ENCODE assay signal across 18 mouse cellular contexts in the genomic region with DNA sequence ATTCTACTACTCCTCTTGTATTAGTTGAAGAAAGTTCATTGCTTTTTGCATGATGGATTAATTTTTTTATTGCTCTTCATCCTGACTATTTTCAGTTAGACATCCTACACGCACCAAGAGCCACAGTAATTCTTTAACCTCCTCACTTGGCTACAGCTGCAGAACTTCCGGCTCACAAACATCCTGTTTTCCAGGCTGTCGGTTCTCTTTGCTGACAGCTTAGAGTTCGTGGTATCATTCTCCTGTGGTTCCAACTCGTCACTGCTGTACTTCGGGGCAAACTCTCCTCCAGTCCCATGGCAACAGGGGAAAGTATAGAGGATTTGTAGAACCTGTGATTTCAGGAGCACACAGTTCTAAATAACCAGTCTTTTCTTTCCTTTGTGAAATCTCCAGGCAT. TPM values are rescaled to one million over a fixed set of nuclear protein-coding genes. Genes with fewer than 3 reads are reported as not detected.
DNase-seq lines count a peak whose midpoint lies in the region; ATAC-seq and TF ChIP-seq lines count a peak whose summit lies in the region.
"Had no signal": no experiment of that assay in that cellular context is flagged by ENCODE, and none has a peak within 500 bp of the region (broad histone marks: within the 10 kb centered on the region; RNA-seq: fewer than 3 reads in every experiment).

No protein-coding gene starts in this region.

- ATAC-seq in lung, embryonic 14.5 days (ENCODE audit: insufficient read depth): no peak
- ATAC-seq in kidney, postnatal 0 days (replicated peaks; ENCODE audit: low FRiP score, low read depth): no peak
- ATAC-seq: forebrain, embryonic 15.5 days had no signal

- H3K36me3 ChIP-seq in lung, embryonic 14.5 days (ENCODE audit: insufficient read depth): no peaks in the 10 kb centered on the region
- no peaks in the 10 kb centered on the region for H3K36me3 ChIP-seq in kidney, postnatal 0 days (ENCODE audit: insufficient read depth, low read length)
- H3K36me3 ChIP-seq in forebrain, embryonic 10.5 days (replicated peaks): no peaks in the 10 kb centered on the region
- H3K36me3 ChIP-seq: embryonic facial prominence, embryonic 12.5 days; forebrain, embryonic 15.5 days; hindbrain, embryonic 13.5 days; neural tube, embryonic 15.5 days had no signal

- H3K9ac ChIP-seq in lung, embryonic 14.5 days: no peak overlapping the region
- no peak overlapping the region for H3K9ac ChIP-seq in kidney, postnatal 0 days (ENCODE audit: low read depth, low read length)
- H3K9ac ChIP-seq: embryonic facial prominence, embryonic 12.5 days; forebrain, embryonic 15.5 days; hindbrain, embryonic 13.5 days; neural tube, embryonic 15.5 days had no signal

- no peaks in the 10 kb centered on the region for H3K4me1 ChIP-seq in lung, embryonic 14.5 days (ENCODE audit: insufficient read depth)
- H3K4me1 ChIP-seq in lung, adult 2 months (ENCODE audit: control insufficient read depth, insufficient read depth, low read length): 0 out of 2 replicates have a peak, but pooled peaks cover 3% of the 10 kb centered on the region
- H3K4me1 ChIP-seq in kidney, postnatal 0 days (replicated peaks; ENCODE audit: insufficient read depth, low read length): no peaks in the 10 kb centered on the region
- H3K4me1 ChIP-seq in forebrain, embryonic 10.5 days: peaks cover 3% of the 10 kb centered on the region
- H3K4me1 ChIP-seq: embryonic facial prominence, embryonic 12.5 days; hindbrain, embryonic 13.5 days; neural tube, embryonic 15.5 days had no signal

- H3K9me3 ChIP-seq in lung, embryonic 14.5 days (ENCODE audit: low read depth, low read length): no peaks in the 10 kb centered on the region
- no peaks in the 10 kb centered on the region for H3K9me3 ChIP-seq in kidney, postnatal 0 days (replicated peaks; ENCODE audit: low read length)
- H3K9me3 ChIP-seq in forebrain, embryonic 10.5 days: no peaks in the 10 kb centered on the region
- H3K9me3 ChIP-seq: embryonic facial prominence, embryonic 12.5 days; forebrain, embryonic 15.5 days; hindbrain, embryonic 13.5 days; neural tube, embryonic 15.5 days had no signal

- H3K27me3 ChIP-seq in lung, embryonic 14.5 days (ENCODE audit: insufficient read depth, low read length): no peaks in the 10 kb centered on the region
- H3K27me3 ChIP-seq in kidney, postnatal 0 days (ENCODE audit: insufficient read depth, low read length): no peaks in the 10 kb centered on the region
- no peaks in the 10 kb centered on the region for H3K27me3 ChIP-seq in forebrain, embryonic 10.5 days (ENCODE audit: poor library complexity, severe bottlenecking)
- H3K27me3 ChIP-seq: embryonic facial prominence, embryonic 12.5 days; forebrain, embryonic 15.5 days; hindbrain, embryonic 13.5 days; neural tube, embryonic 15.5 days had no signal

- no peak overlapping the region for H3K4me2 ChIP-seq in lung, embryonic 14.5 days
- no peak overlapping the region for H3K4me2 ChIP-seq in kidney, postnatal 0 days (ENCODE audit: low read length)
- H3K4me2 ChIP-seq: embryonic facial prominence, embryonic 12.5 days; forebrain, embryonic 15.5 days; hindbrain, embryonic 13.5 days; neural tube, embryonic 15.5 days had no signal

- WGBS in lung, embryonic 14.5 days: 27% methylated on average over 6 of the region's 6 CpGs
- 29% methylated on average over 6 of the region's 6 CpGs for WGBS in lung, adult 2 months
- 9% methylated on average over 6 of the region's 6 CpGs for WGBS in kidney, postnatal 0 days
- WGBS in forebrain, embryonic 10.5 days: 63% methylated on average over 6 of the region's 6 CpGs

- TF ChIP-seq CTCF in lung, embryonic 14.5 days (IDR thresholded peaks at IDR 0.05; ENCODE audit: low read depth): no peak
- no peak for TF ChIP-seq CTCF in lung, adult 2 months (IDR thresholded peaks at IDR 0.05; ENCODE audit: insufficient read depth, low read length)
- no peak for TF ChIP-seq CTCF in kidney, postnatal 0 days (IDR thresholded peaks at IDR 0.05; ENCODE audit: low read depth)

- DNase-seq in lung, embryonic 14.5 days: peak; percentile 62
- DNase-seq in lung, adult 2 months: no peak
- peak; percentile 68 for DNase-seq in kidney, postnatal 0 days (ENCODE audit: low spot score)
- DNase-seq in lung, postnatal 36 days: peak; percentile 16
- DNase-seq in thymus, postnatal 4 days: peak; percentile 20
- no peak for DNase-seq in forebrain, embryonic 10.5 days (ENCODE audit: extremely low spot score, low spot score)
- DNase-seq in testis, postnatal 10 days (ENCODE audit: low spot score): no peak
- DNase-seq: adrenal gland, adult 8-10 months; cerebellum, adult 9-11 months; gastrocnemius, postnatal 14 days; right cerebral cortex, adult 18-20 months had no signal

- no peak for TF ChIP-seq POLR2A in lung, adult 2 months (IDR thresholded peaks at IDR 0.05; ENCODE audit: borderline replicate concordance, extremely low read depth, low read depth, low read length)

- no peak overlapping the region for H3K4me3 ChIP-seq in lung, embryonic 14.5 days (ENCODE audit: low read depth, low read length)
- H3K4me3 ChIP-seq in lung, adult 2 months (replicated peaks; ENCODE audit: extremely low read depth, low read depth, low read length): no peak overlapping the region
- H3K4me3 ChIP-seq in kidney, postnatal 0 days (replicated peaks; ENCODE audit: low read depth, low read length): no peak overlapping the region
- no peak overlapping the region for H3K4me3 ChIP-seq in forebrain, embryonic 10.5 days
- H3K4me3 ChIP-seq: embryonic facial prominence, embryonic 12.5 days; forebrain, embryonic 15.5 days; hindbrain, embryonic 13.5 days; neural tube, embryonic 15.5 days had no signal

- no peak overlapping the region for H3K27ac ChIP-seq in lung, embryonic 14.5 days (ENCODE audit: low read depth)
- no peak overlapping the region for H3K27ac ChIP-seq in kidney, postnatal 0 days
- H3K27ac ChIP-seq in forebrain, embryonic 10.5 days: no peak overlapping the region
- H3K27ac ChIP-seq: embryonic facial prominence, embryonic 12.5 days; forebrain, embryonic 15.5 days; hindbrain, embryonic 13.5 days; neural tube, embryonic 15.5 days had no signal

RNA-seq across cellular contexts. Expression of a gene that starts 16.6 kb away (rescaled TPM):
- not detected in 2 replicates for polyA plus RNA-seq in lung, embryonic 14.5 days (2014; fragmentation: Nextera tagmentation; extraction: Ambion mirVana)
- 0.07 TPM in 1 of 2 replicates, not detected in the other for polyA plus RNA-seq in lung, adult 2 months (2012; rRNA removed)
- polyA plus RNA-seq in kidney, postnatal 0 days (2015; fragmentation: Nextera tagmentation; extraction: Ambion mirVana): 3.6 and 4.3 TPM in 2 replicates
- not detected in 2 replicates for polyA plus RNA-seq in forebrain, embryonic 10.5 days (2016; fragmentation: Nextera tagmentation; extraction: Ambion mirVana)
- polyA plus RNA-seq: embryonic facial prominence, embryonic 12.5 days; forebrain, embryonic 15.5 days; midbrain, postnatal 0 days had no signal

RNA-seq across cellular contexts. Expression of a gene that starts 30.7 kb away (rescaled TPM):
- not detected in 2 replicates for polyA plus RNA-seq in lung, embryonic 14.5 days (2014; fragmentation: Nextera tagmentation; extraction: Ambion mirVana)
- polyA plus RNA-seq in lung, adult 2 months (2012; rRNA removed): not detected in 2 replicates
- polyA plus RNA-seq in kidney, postnatal 0 days (2015; fragmentation: Nextera tagmentation; extraction: Ambion mirVana): 79.1 and 84.5 TPM in 2 replicates
- polyA plus RNA-seq in forebrain, embryonic 10.5 days (2016; fragmentation: Nextera tagmentation; extraction: Ambion mirVana): not detected in 2 replicates
- polyA plus RNA-seq: embryonic facial prominence, embryonic 12.5 days; forebrain, embryonic 15.5 days; hindbrain, embryonic 13.5 days; midbrain, postnatal 0 days; neural tube, embryonic 15.5 days; urinary bladder, adult 2 months had no signal

RNA-seq across cellular contexts. Expression of a gene that starts 35.7 kb away (rescaled TPM):
- polyA plus RNA-seq in lung, embryonic 14.5 days (2014; fragmentation: Nextera tagmentation; extraction: Ambion mirVana): not detected in 2 replicates
- polyA plus RNA-seq in lung, adult 2 months (2012; rRNA removed): not detected in 2 replicates
- not detected in 2 replicates for polyA plus RNA-seq in kidney, postnatal 0 days (2015; fragmentation: Nextera tagmentation; extraction: Ambion mirVana)
- not detected in 2 replicates for polyA plus RNA-seq in forebrain, embryonic 10.5 days (2016; fragmentation: Nextera tagmentation; extraction: Ambion mirVana)
- polyA plus RNA-seq: embryonic facial prominence, embryonic 12.5 days; forebrain, embryonic 15.5 days; hindbrain, embryonic 13.5 days; liver, adult 2 months; midbrain, postnatal 0 days; neural tube, embryonic 15.5 days; urinary bladder, adult 2 months had no signal

RNA-seq across cellular contexts. Expression of a gene that starts 36.0 kb away (rescaled TPM):
- polyA plus RNA-seq in lung, embryonic 14.5 days (2014; fragmentation: Nextera tagmentation; extraction: Ambion mirVana): not detected in 2 replicates
- polyA plus RNA-seq in lung, adult 2 months (2012; rRNA removed): not detected in 2 replicates
- not detected in 2 replicates for polyA plus RNA-seq in kidney, postnatal 0 days (2015; fragmentation: Nextera tagmentation; extraction: Ambion mirVana)
- not detected in 2 replicates for polyA plus RNA-seq in forebrain, embryonic 10.5 days (2016; fragmentation: Nextera tagmentation; extraction: Ambion mirVana)
- polyA plus RNA-seq: embryonic facial prominence, embryonic 12.5 days; forebrain, embryonic 15.5 days; hindbrain, embryonic 13.5 days; liver, adult 2 months; midbrain, postnatal 0 days; neural tube, embryonic 15.5 days; urinary bladder, adult 2 months had no signal

RNA-seq across cellular contexts. Expression of a gene that starts 59.0 kb away (rescaled TPM):
- not detected in 2 replicates for polyA plus RNA-seq in lung, embryonic 14.5 days (2014; fragmentation: Nextera tagmentation; extraction: Ambion mirVana)
- 0.02 TPM in 1 of 2 replicates, not detected in the other for polyA plus RNA-seq in lung, adult 2 months (2012; rRNA removed)
- 14.2 and 17.4 TPM in 2 replicates for polyA plus RNA-seq in kidney, postnatal 0 days (2015; fragmentation: Nextera tagmentation; extraction: Ambion mirVana)
- polyA plus RNA-seq in forebrain, embryonic 10.5 days (2016; fragmentation: Nextera tagmentation; extraction: Ambion mirVana): not detected in 2 replicates
- polyA plus RNA-seq: embryonic facial prominence, embryonic 12.5 days; forebrain, embryonic 15.5 days; hindbrain, embryonic 13.5 days; midbrain, postnatal 0 days; urinary bladder, adult 2 months had no signal

Comparison
In these comparisons a context has a peak if more than half of its experiments do, and no peak if none do; other contexts are left out.
1. DNase-seq: peak in lung, embryonic 14.5 days (single experiment), kidney, postnatal 0 days (single experiment), lung, postnatal 36 days (single experiment) and thymus, postnatal 4 days (single experiment); none in lung, adult 2 months (single experiment), forebrain, embryonic 10.5 days (single experiment) and testis, postnatal 10 days (single experiment).
2. RNA of a gene that starts 30.7 kb away (polyA plus RNA-seq): 79.1 to 84.5 TPM in kidney, postnatal 0 days; not detected in lung, embryonic 14.5 days, not detected in lung, adult 2 months and not detected in forebrain, embryonic 10.5 days; every median in the first group is over 10 times any median in the second.